Mouse (Mus musculus): ENCODE measurements around the gene Rab30. TPM values are rescaled to one million over a fixed set of nuclear protein-coding genes. Genes with fewer than 3 reads are reported as not detected.
"Not testable (repeated sequence)": the region's sequence is repeated elsewhere in the genome, so short reads cannot be mapped to it uniquely, and the experiment has no call there.

The Rab30 gene
- total RNA-seq (2021): 1 to 10 TPM; 6.5 to 7.7 TPM
- long read RNA-seq, experiment 1, full-length matches to known transcripts: 5 of 7 reads
- long read RNA-seq, experiment 1, partial matches to known transcripts: 1 of 7 reads
- long read RNA-seq, experiment 1, other reads (novel, unspliced or antisense): 1 of 7 reads
- long read RNA-seq, experiment 2, full-length matches to known transcripts: 5 of 5 reads
- long read RNA-seq, experiment 2, partial matches to known transcripts: 0 of 5 reads
- long read RNA-seq, experiment 2, other reads (novel, unspliced or antisense): 0 of 5 reads

DNA sequence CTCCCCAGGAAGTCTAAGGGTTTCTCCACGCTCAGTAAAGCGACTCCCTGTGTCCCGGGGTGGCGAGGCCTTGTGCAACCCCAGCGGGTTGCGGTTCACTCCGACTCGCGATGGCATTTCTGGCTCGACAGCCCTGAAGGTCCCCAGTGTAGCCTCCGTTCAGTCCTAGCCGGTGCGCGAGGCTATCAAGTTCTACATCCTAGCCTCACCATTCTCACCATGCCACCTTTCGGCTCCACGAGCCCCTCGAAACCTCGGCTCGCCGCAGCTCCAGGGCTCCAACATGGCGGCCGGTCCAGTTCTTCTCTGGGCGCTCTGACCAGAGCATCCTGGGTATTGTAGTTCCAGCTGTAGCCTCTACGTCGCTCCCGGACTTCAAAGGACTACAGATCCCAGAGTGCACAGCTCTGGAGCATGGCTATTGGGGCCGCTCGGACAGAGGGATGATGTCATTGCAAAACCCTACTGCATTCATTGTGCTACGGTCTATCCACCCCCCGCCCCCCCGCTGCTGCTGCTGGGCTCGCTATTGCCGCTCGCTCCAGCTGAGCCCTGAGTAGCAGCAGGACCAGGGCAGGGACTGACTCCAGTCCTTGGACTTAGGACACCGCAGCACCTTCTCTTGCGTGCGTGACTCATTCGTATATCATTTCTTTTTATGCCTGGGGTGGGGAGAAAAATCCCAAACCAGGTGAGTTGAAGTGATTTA, at the start of gene Rab30:
Gene Rab30, plus strand, starts transcription at position 452 of the 709 bp plus-strand sequence.
- peak; percentile 94 for DNase-seq
- peak within 1 kb of the TSS; percentile 98 for H3K27ac ChIP-seq
- H3K4me3 ChIP-seq: peak within 1 kb of the TSS; percentile 78
- no peak for TF ChIP-seq CTCF (IDR thresholded peaks at IDR 0.05)
- intact Hi-C loops (cut with DNase I): loop anchor here (2.0 to 5.0 kb wide), 4 partner anchors 73 to 179 kb away; partner anchors contain the start of genes Ccdc90b, Ddias, Pcf11 and Prcp

GRCm38 (mm10) chr7:92696395-92696794, 45.0 kb upstream of the Rab30 start:
- H3K27ac ChIP-seq: no peak overlapping the region
- intact Hi-C loops (cut with DNase I): no loop called here

DNA sequence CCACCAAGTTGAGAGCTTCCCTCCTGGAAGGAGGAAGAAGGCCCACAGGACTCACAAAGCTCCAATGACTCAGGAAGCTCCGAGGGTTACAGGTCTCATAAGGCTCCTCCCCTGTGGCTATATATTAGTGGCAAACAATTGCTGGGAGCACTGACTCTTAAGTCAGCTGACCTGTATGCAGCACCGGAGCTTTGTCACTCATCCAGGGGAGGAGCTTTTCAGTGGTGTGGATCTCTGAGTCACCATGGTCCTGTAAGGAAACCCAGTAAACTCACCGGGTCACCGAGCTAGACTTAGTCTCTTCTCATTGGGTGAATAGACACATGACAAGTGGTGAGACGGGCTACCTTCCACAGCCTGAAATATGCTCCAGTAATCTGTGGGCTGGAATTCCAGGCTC, 42.6 kb upstream of the Rab30 start:
- intact Hi-C loops (cut with DNase I): no loop called here
- no peak for TF ChIP-seq CTCF (IDR thresholded peaks at IDR 0.05)
- DNase-seq: no peak
- H3K4me3 ChIP-seq: no peak overlapping the region
- no peak overlapping the region for H3K27ac ChIP-seq

More at GRCm38 (mm10) chr7:92696395-92696794, 45.0 kb upstream of the Rab30 start:
- no peak for TF ChIP-seq CTCF (IDR thresholded peaks at IDR 0.05)
- H3K4me3 ChIP-seq: no peak overlapping the region
- no peak for DNase-seq

DNA sequence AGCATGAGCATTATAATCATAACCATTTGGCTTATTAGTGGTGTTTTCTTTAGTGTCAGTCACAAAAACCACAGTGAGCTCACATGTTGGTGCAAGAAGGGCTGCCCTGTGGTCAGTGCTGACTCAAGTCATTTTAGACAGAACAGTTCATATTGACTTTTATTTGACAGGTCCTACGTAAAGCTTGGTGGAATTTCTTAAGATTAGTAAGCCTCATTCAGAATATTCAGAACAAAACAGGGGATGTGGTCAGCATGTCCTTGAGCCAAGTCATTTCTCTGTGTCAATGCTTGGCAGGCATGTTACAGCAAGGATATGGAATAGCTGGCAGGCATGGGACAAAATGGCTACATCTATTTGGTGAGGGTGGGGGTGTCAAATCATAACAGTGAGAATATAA, 37.7 kb upstream of the Rab30 start:
- Histone ChIP-seq H3K4me3 (no peak overlapping the region), H3K27ac (no peak overlapping the region)
- intact Hi-C loops (cut with DNase I): no loop called here
- TF ChIP-seq CTCF (IDR thresholded peaks at IDR 0.05): no peak
- no peak for DNase-seq

DNA sequence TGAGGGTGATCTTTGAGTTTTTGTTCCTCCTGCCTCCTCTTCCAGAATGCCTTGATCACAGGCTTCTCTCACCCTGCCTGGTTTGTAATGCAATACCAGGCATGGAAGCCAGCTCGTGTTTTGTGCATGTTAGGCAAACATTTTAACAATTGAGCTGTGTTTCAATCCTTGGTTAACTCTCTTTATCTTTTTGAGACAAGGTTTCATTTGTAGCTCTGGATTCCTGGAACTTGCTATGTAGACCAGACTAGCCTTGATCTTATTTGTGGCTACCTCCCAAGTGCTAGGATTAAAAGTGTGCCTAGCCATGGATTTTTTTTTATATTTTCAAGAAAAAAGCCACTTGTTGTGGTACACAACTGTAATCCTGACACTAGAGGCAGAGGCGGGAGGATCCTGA, 35.9 kb upstream of the Rab30 start:
- intact Hi-C loops (cut with DNase I): no loop called here
- no peak for DNase-seq
- Histone ChIP-seq H3K27ac (no peak overlapping the region), H3K4me3 (no peak overlapping the region)
- TF ChIP-seq CTCF (IDR thresholded peaks at IDR 0.05): no peak

DNA sequence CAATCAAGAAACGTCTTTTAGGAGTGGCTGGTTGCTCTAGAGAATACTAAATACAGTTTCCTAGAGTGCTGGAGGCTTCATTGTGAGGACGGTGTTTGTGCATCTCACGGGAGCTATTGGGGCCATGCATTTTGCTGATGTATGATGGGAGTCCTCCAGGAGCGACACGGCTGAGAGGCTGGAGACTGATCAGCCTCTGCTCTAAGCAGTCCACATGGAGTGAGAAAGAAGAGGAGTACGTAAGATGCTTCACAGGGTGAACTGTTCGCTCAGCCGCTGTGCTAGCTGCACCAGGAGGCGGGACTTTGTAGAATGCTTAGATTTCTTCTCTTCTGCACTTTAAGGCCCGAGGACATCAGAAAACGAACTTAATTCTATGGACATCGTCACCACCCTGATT, 34.7 kb upstream of the Rab30 start:
- no peak for TF ChIP-seq CTCF (IDR thresholded peaks at IDR 0.05)
- no peak overlapping the region for H3K27ac ChIP-seq
- no peak for DNase-seq
- H3K4me3 ChIP-seq: no peak overlapping the region
- intact Hi-C loops (cut with DNase I): no loop called here

DNA sequence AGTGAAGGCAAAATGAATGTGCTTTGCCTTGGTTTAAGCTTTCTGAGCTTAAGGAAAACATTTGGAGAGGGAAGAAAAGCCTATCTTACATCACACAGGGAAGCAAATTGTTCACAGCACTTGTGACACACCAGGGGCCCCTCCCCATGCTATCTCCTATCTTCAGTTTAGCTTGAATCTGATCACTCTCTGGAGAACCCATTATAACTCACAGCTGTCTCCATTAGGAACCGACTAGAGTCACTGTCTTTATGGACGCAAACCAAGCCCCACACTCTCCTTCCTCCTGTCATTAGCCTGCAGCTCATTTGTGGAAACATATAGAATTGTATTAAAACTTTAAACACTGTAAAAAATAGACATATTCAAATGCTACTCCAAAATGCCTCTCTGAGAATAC, 31.8 kb upstream of the Rab30 start:
- no peak for TF ChIP-seq CTCF (IDR thresholded peaks at IDR 0.05)
- intact Hi-C loops (cut with DNase I): no loop called here
- H3K4me3 ChIP-seq: no peak overlapping the region
- H3K27ac ChIP-seq: no peak overlapping the region
- DNase-seq: no peak

DNA sequence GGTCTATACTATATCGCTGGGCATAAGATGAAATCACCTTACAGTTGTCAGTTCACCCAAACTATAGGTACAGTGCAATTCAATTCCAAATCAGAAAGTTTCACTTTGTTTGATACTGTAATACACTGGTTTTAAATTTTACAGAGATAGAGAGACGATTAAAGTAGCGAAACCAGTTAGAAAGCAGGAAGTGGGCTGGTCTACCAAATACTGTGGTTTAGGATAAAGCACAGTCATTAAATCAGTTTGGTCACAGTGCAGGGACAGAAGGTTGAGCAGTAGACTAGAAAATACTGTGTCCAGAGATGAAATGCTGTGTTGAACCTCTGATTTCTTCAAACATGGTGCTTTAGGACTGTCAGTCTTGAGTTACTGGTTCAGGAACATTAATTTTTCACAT, 29.8 kb upstream of the Rab30 start:
- H3K4me3 ChIP-seq: no peak overlapping the region
- no peak overlapping the region for H3K27ac ChIP-seq
- intact Hi-C loops (cut with DNase I): no loop called here

DNA sequence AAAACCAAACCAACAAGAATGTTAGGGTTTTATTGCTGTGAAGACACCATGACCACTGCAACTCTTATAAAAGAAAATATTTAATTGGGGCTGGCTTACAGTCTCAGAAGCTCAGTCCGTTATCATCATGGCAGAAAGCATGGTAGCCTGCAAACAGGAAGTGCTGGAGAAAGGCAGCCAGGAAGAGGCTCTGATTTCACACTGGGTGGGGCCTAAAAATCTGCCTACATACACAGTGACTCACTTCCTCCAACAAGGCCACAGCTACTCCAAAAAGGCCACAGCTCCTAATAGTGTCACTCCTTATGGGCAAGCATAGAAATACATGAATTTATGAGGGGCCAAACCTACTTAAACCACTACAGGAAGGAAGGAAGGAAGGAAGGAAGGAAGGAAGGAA, 26.3 kb upstream of the Rab30 start:
- Histone ChIP-seq H3K27ac (no peak overlapping the region), H3K4me3 (no peak overlapping the region)
- DNase-seq: no peak
- TF ChIP-seq CTCF (IDR thresholded peaks at IDR 0.05): no peak
- intact Hi-C loops (cut with DNase I): no loop called here

More for the DNA sequence above, 29.8 kb upstream of the Rab30 start:
- no peak for DNase-seq
- TF ChIP-seq CTCF (IDR thresholded peaks at IDR 0.05): no peak

GRCm38 (mm10) chr7:92720156-92720905, 21.1 kb upstream of the Rab30 start:
- intact Hi-C loops (cut with DNase I): no loop called here
- TF ChIP-seq CTCF (IDR thresholded peaks at IDR 0.05): no peak
- Histone ChIP-seq H3K4me3 (no peak overlapping the region), H3K27ac (no peak overlapping the region)
- DNase-seq: no peak

DNA sequence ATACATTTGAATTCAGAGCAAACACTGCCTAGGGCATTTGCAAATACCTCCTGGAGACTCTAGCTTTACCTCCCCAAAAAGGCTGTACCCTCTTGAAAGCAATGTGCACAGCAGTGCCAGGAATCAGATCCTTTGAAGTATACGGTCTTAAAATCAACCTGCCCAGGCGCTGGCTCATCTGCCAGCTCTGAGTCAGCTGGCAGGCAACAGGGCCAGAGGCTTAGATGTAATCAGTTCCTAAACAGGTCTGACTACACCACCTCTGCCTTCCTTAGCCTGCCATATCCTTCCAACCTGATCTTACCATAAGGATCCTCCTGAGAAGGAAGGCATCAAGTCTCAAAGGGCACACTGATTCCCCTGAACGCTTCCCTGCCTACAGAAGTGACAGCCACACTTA, 17.7 kb upstream of the Rab30 start:
- no peak for TF ChIP-seq CTCF (IDR thresholded peaks at IDR 0.05)
- H3K4me3 ChIP-seq: no peak overlapping the region
- peak; percentile 39 for DNase-seq
- intact Hi-C loops (cut with DNase I): no loop called here
- H3K27ac ChIP-seq: no peak overlapping the region

DNA sequence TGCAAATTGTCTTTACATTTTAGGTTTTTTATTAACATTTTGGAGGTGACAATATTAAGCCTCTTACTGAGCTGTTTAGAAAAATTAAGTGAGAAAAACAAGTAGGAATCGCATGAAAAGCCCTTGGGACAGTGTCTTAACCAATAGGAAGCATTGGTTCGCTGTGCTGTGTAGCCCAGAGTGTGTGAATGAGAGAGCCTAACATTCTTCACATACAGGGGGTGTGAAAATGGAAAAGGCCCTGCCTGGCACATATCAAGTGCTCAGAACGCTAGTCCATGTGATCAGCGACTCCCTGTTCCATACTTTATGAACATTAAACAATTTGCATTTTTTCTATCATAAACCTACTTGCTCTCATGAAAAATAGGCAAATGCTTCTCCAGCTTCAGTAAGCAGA, 17.1 kb upstream of the Rab30 start:
- DNase-seq: no peak
- Histone ChIP-seq H3K4me3 (no peak overlapping the region), H3K27ac (no peak overlapping the region)
- no peak for TF ChIP-seq CTCF (IDR thresholded peaks at IDR 0.05)
- intact Hi-C loops (cut with DNase I): no loop called here

- intact Hi-C loops (cut with DNase I); DNase-seq; H3K4me3 ChIP-seq; H3K27ac ChIP-seq: not testable (repeated sequence)
These were observed 11.8 kb upstream of the Rab30 start for GRCm38 (mm10) chr7:92729583-92729982.

Data from gastrocnemius, adult 2 months (tissue).